Mouse (Mus musculus) olfactory bulb, adult 2 months (tissue): Measurements from ENCODE around the gene Prom2.

ENCODE experiments used
- CTCF ChIP-seq: fragments of 200-500 bp; IDR thresholded peaks from 2 replicates; pipeline ENCODE4 v1.5.1; 2012; ENCODE audit warnings: low read depth, mild to moderate bottlenecking, low read length, moderate library complexity; ENCODE audit not compliant: insufficient read depth
- POLR2A ChIP-seq: fragments of 200-500 bp; IDR thresholded peaks from 2 replicates; pipeline ENCODE4 v1.6.1; 2012; ENCODE audit warnings: mild to moderate bottlenecking, low read depth, low read length, moderate library complexity; ENCODE audit not compliant: insufficient read depth

- TF ChIP-seq CTCF (no peak), POLR2A (no peak)
Measured at GRCm38 (mm10) chr2:127498750-127499149, 42.5 kb downstream of the Prom2 start.
